In the genomic region with DNA sequence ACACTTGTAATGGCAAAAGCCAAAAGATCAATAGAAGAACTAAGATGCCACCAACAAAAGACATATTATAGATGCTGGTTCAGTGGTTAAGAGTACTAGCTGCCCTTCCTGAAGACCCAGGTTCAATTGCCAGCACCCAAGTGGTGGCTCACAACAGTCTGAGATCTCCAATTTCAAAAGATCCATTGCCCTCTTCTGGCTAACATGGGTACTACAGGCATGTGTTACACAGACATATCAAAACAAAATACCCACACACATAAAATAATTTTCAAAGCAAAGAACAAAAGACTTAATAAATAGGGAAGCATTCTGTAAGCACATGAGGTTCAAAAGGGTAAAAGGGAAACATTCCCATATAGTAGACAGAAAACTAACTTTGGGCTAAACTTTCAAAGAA, we compare ENCODE assay signal across 20 mouse cellular contexts. TPM values are rescaled to one million over a fixed set of nuclear protein-coding genes. Genes with fewer than 3 reads are reported as not detected.
A peak's percentile ranks its signal among the peaks of the same experiment; 100 is the strongest.
DNase-seq lines count a peak whose midpoint lies in the region; ATAC-seq and TF ChIP-seq lines count a peak whose summit lies in the region.
"Had no signal": no experiment of that assay in that cellular context is flagged by ENCODE, and none has a peak within 500 bp of the region (broad histone marks: within the 10 kb centered on the region; RNA-seq: fewer than 3 reads in every experiment).

No protein-coding gene starts in this region.

- no peak for DNase-seq in left cerebral cortex, adult 2 months (ENCODE audit: extremely low spot score in 1 of 2, low spot score in 2 of 2)
- DNase-seq in left cerebral cortex, postnatal 14 days (ENCODE audit: low spot score in 2 of 2): no peak
- peak; percentile 4 for DNase-seq in thymus, postnatal 14 days
- no peak for DNase-seq in thymus, postnatal 10 days (ENCODE audit: low spot score in 2 of 2)
- DNase-seq in MEL (ENCODE audit: low read depth, low spot score) (peak; percentile 12), MN1 (ENCODE audit: low spot score) (no peak)
- no peak for DNase-seq in stomach, postnatal 0 days (ENCODE audit: low spot score)
- no peak for DNase-seq in urinary bladder, adult 18-20 months (ENCODE audit: low spot score in 2 of 2)
- DNase-seq: adrenal gland, postnatal 36 days; cerebellum, adult 9-10 months; gastrocnemius, postnatal 10 days; heart, postnatal 10 days; kidney, adult 18-20 months; kidney, postnatal 25 days had no signal

- H3K36me3 ChIP-seq in MEL (ENCODE audit: control insufficient read depth in 1 of 2, insufficient read depth in 2 of 2, low read length in 2 of 2): no peaks in the 10 kb centered on the region
- no peaks in the 10 kb centered on the region for H3K36me3 ChIP-seq in stomach, postnatal 0 days (ENCODE audit: control insufficient read depth, insufficient read depth, low read length)
- H3K36me3 ChIP-seq: G1E; hindbrain, embryonic 13.5 days; neural tube, embryonic 12.5 days had no signal

- H3K9ac ChIP-seq in MEL (ENCODE audit: control insufficient read depth, low read depth, low read length, poor library complexity, severe bottlenecking): no peak overlapping the region
- no peak overlapping the region for H3K9ac ChIP-seq in stomach, postnatal 0 days (ENCODE audit: low read length)
- H3K9ac ChIP-seq: hindbrain, embryonic 13.5 days; neural tube, embryonic 12.5 days had no signal

- peak; percentile 14 for TF ChIP-seq CTCF in left cerebral cortex, adult 2 months (IDR thresholded peaks at IDR 0.05)
- peak in 1 of 3 experiments; percentile 20; a peak in 1 of 6 replicates for TF ChIP-seq CTCF in MEL (IDR thresholded peaks at IDR 0.05 in 2 of 3, conservative IDR thresholded peaks at IDR 0.05 in 1 of 3; ENCODE audit: control insufficient read depth in 1 of 3, insufficient read depth in 1 of 3, low read depth in 2 of 3, low read length in 3 of 3, poor library complexity in 1 of 3, severe bottlenecking in 1 of 3)
- peak; percentile 38 for TF ChIP-seq CTCF in stomach, postnatal 0 days (IDR thresholded peaks at IDR 0.05; ENCODE audit: low read depth)

- no peaks in the 10 kb centered on the region for H3K79me2 ChIP-seq in MEL (ENCODE audit: control insufficient read depth, insufficient read depth, low read length, poor library complexity)

- intact Hi-C loops in left cerebral cortex, adult 2 months (cut with DNase I): no loop called here
- intact Hi-C loops in left cerebral cortex, postnatal 14 days (cut with DNase I): no loop called here

- no peak for TF ChIP-seq POLR2A in MEL (IDR thresholded peaks at IDR 0.05; ENCODE audit: control insufficient read depth in 1 of 2, insufficient read depth in 1 of 2, low read depth in 1 of 2, low read length in 2 of 2, poor library complexity in 1 of 2)

- H3K27ac ChIP-seq in left cerebral cortex, adult 2 months: no peak overlapping the region
- no peak overlapping the region for H3K27ac ChIP-seq in MEL (ENCODE audit: control insufficient read depth, low read depth, low read length)
- no peak overlapping the region for H3K27ac ChIP-seq in stomach, postnatal 0 days (replicated peaks)
- H3K27ac ChIP-seq: heart, embryonic 10.5 days; hindbrain, embryonic 13.5 days; neural tube, embryonic 12.5 days had no signal

- no peaks in the 10 kb centered on the region for H3K27me3 ChIP-seq in MEL (ENCODE audit: control insufficient read depth in 1 of 2, insufficient read depth in 2 of 2, low read length in 2 of 2)
- H3K27me3 ChIP-seq in stomach, postnatal 0 days (ENCODE audit: control insufficient read depth, insufficient read depth, low read length): no peaks in the 10 kb centered on the region
- H3K27me3 ChIP-seq: hindbrain, embryonic 13.5 days; megakaryocyte, embryonic 14.5 days; neural tube, embryonic 12.5 days had no signal

- H3K4me2 ChIP-seq in stomach, postnatal 0 days (replicated peaks; ENCODE audit: low read depth): no peak overlapping the region
- H3K4me2 ChIP-seq: hindbrain, embryonic 13.5 days; neural tube, embryonic 12.5 days had no signal

- TF ChIP-seq RAD21 in MEL (IDR thresholded peaks at IDR 0.05; ENCODE audit: low read depth, low read length): no peak

- H3K4me1 ChIP-seq in MEL (ENCODE audit: control insufficient read depth in 1 of 2, insufficient read depth in 2 of 2, low read length in 2 of 2): no peaks in the 10 kb centered on the region
- H3K4me1 ChIP-seq in stomach, postnatal 0 days (replicated peaks; ENCODE audit: control insufficient read depth, insufficient read depth): no peaks in the 10 kb centered on the region
- H3K4me1 ChIP-seq: heart, embryonic 10.5 days; hindbrain, embryonic 13.5 days; megakaryocyte, embryonic 14.5 days; neural tube, embryonic 12.5 days had no signal

- H3K9me3 ChIP-seq in MEL (replicated peaks; ENCODE audit: insufficient read depth, low read length): no peaks in the 10 kb centered on the region
- H3K9me3 ChIP-seq in stomach, postnatal 0 days (ENCODE audit: control insufficient read depth, low read length): no peaks in the 10 kb centered on the region
- H3K9me3 ChIP-seq: G1E; heart, embryonic 10.5 days; hindbrain, embryonic 13.5 days; neural tube, embryonic 12.5 days had no signal

- ATAC-seq in stomach, postnatal 0 days (ENCODE audit: low FRiP score, low TSS enrichment): no peak
- ATAC-seq: activated CD4-positive, CD25-positive, alpha-beta regulatory T cell, adult 4 months had no signal

- H3K4me3 ChIP-seq in left cerebral cortex, adult 2 months: no peak overlapping the region
- no peak overlapping the region for H3K4me3 ChIP-seq in MEL (ENCODE audit: control insufficient read depth in 1 of 2, insufficient read depth in 1 of 2, low read depth in 2 of 2, low read length in 2 of 2)
- H3K4me3 ChIP-seq in stomach, postnatal 0 days (ENCODE audit: low read depth, low read length): no peak overlapping the region
- H3K4me3 ChIP-seq: heart, embryonic 10.5 days; hindbrain, embryonic 13.5 days; megakaryocyte, embryonic 14.5 days; neural tube, embryonic 12.5 days had no signal

- TF ChIP-seq EP300 in MEL (IDR thresholded peaks at IDR 0.05; ENCODE audit: low read depth in 1 of 2, low read length in 2 of 2): no peak
- no peak for TF ChIP-seq EP300 in stomach, postnatal 0 days (optimal IDR thresholded peaks at IDR 0.05)

TF ChIP-seq in MEL, 35 proteins besides CTCF, POLR2A, EP300 and RAD21:
- TF ChIP-seq CHD1 (IDR thresholded peaks at IDR 0.05; ENCODE audit: low read depth, low read length) (no peak), BHLHE40 (IDR thresholded peaks at IDR 0.05; ENCODE audit: borderline replicate concordance, low read depth, low read length) (no peak), ELF1 (IDR thresholded peaks at IDR 0.05; ENCODE audit: low read depth, low read length) (no peak), MYB (IDR thresholded peaks at IDR 0.05; ENCODE audit: low read depth, low read length) (no peak), TBP (IDR thresholded peaks at IDR 0.05; ENCODE audit: low read depth, low read length) (no peak), ZNF384 (IDR thresholded peaks at IDR 0.05; ENCODE audit: low read depth, low read length) (no peak), TAL1 (IDR thresholded peaks at IDR 0.05; ENCODE audit: low read length) (no peak), ETS1 (IDR thresholded peaks at IDR 0.05; ENCODE audit: low read depth, low read length) (no peak), POLR2AphosphoS2 (IDR thresholded peaks at IDR 0.05; ENCODE audit: low read length) (no peak), MAFK (IDR thresholded peaks at IDR 0.05; ENCODE audit: borderline replicate concordance, low read depth, low read length) (no peak), MEF2A (IDR thresholded peaks at IDR 0.05; ENCODE audit: extremely low read depth, insufficient replicate concordance, low read depth, low read length, poor library complexity, severe bottlenecking) (no peak), POLR2AphosphoS5 (IDR thresholded peaks at IDR 0.05; ENCODE audit: borderline replicate concordance, low read depth, low read length) (no peak), CHD2 (IDR thresholded peaks at IDR 0.05; ENCODE audit: low read length) (no peak), NRF1 (IDR thresholded peaks at IDR 0.05; ENCODE audit: insufficient read depth, low read depth, low read length, poor library complexity, severe bottlenecking) (no peak), UBTF (IDR thresholded peaks at IDR 0.05; ENCODE audit: borderline replicate concordance, insufficient read depth, low read depth, low read length) (no peak), MAZ (IDR thresholded peaks at IDR 0.05; ENCODE audit: low read depth, low read length) (no peak)
TF ChIP-seq in MEL: peak in this region for 0.

RNA-seq across cellular contexts. Expression of gene Gpc3, which starts 26.1 kb away (rescaled TPM):
- total RNA-seq in left cerebral cortex, adult 2 months (2021): 1 to 10 TPM; 5.9 to 6.6 TPM
- 10 to 100 TPM in 1 of 2 experiments, 1 to 10 TPM in 1; 7.8 to 11.0 TPM for total RNA-seq in left cerebral cortex, postnatal 14 days (2021)
- total RNA-seq in MEL (2012; rRNA removed): not detected in 2 replicates
- polyA plus RNA-seq in MEL (2012; ENCODE audit: insufficient read depth in 1 of 2, insufficient read length in 2 of 2, low read depth in 1 of 2, low replicate concordance in 2 of 2, missing spikeins in 1 of 2): not detected
- polyA plus RNA-seq in stomach, postnatal 0 days (2015; fragmentation: Nextera tagmentation; extraction: Ambion mirVana): 238 and 253 TPM in 2 replicates
- polyA plus RNA-seq: activated CD4-positive, CD25-positive, alpha-beta regulatory T cell, adult 4 months; G1E had no signal

Comparison
In these comparisons a context has a peak if more than half of its experiments do, and no peak if none do; other contexts are left out.
1. DNase-seq: peak in thymus, postnatal 14 days (single experiment) and MEL (single experiment); none in left cerebral cortex, adult 2 months (0 of 2), left cerebral cortex, postnatal 14 days (0 of 2), thymus, postnatal 10 days (0 of 2), stomach, postnatal 0 days (single experiment), MN1 (single experiment) and urinary bladder, adult 18-20 months (0 of 2).